Mouse (Mus musculus): ENCODE data around the gene Odc1. TPM values are rescaled to one million over a fixed set of nuclear protein-coding genes. Genes with fewer than 3 reads are reported as not detected.

Odc1 gene
- polyA plus RNA-seq, 1 experiment = 122 TPM

DNA sequence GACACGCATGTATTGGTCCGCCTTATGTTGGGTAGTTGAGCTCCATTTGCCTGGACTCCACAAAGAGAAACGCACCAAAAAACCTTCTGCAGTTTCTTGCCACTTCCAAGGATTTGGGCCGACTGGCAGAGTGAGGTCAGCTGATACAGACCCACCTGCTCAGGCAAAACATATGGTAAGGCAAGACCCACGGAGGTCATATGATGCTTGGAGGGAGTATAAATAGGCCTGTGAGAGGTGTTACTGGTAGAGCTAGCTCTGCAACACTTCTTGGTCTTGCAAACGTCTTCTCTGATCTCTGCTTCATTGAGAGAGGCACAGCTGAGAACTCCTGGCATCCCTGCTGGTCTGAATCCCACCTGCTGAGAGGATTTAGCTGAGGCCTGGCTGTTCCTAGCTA, 36.4 kb downstream of the Odc1 start:
- 81% methylated on average over 6 of the region's 6 CpGs for whole genome bisulfite sequencing

DNA sequence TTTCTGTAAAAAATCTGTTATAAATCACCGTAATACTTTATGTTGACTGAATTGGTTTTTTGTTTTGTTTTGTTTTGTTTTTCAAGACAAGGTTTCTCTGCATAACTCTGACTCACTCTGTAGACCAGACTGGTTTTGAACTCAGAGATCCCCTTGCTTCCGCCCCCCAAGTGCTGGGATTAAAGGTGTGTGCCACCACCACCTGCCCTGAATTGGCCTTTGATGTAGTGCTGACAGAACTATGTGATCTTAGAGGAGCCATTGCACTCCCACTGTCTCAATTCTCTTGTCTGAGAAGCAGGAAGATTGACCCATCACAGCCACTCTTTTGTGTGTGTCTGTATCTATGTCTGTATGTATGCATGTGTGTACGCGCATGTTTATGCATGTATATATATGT, 37.8 kb downstream of the Odc1 start:
- no peak for DNase-seq (ENCODE audit: low read depth, low spot score)
- 94% methylated on average over 4 of the region's 4 CpGs for WGBS

More for the DNA sequence above, 36.4 kb downstream of the Odc1 start:
- DNase-seq (ENCODE audit: low read depth, low spot score) = no peak

DNA sequence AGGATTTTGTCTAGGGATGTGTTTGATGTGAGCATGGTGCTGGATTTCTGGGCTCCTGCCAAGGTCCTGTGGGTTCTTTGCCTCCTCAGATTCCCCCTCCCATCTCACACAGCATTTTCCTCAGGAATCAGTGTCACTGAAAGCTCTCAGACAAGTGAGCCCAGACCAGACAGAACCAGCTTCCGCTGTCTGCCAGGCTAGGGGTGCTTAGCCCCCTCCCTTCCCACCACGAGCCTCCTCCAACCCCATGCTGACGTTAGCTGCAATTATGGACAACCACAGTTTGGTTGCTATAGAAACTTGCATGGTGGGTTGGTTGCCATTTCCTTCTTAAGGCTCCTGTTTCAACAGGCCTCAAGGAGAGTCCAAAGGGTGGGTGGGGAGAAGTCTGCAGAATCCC, 39.3 kb downstream of the Odc1 start:
- no peak for DNase-seq (ENCODE audit: low read depth, low spot score)
- WGBS = 62% methylated on average over 3 of the region's 3 CpGs

DNA sequence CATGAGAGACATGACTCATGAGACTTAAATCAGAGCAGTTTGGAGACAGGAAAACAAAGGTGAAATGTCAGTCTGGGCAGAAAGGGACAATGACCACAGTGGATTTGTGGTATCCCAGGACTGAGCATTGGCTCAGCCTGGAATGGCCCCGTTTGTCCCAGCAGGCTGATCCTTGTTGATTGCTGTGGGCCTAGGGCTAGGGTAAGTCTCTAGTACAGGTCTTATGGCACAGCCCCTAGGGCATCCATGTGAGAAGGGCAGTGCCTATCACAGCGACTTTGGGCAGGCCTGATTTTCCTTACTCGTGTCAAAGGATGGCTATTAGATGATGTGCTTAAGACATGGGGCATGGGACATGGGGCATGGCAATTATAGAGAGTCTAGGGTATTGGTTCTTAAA, 41.4 kb downstream of the Odc1 start:
- no peak for DNase-seq (ENCODE audit: low read depth, low spot score)
- WGBS = 81% methylated on average over 3 of the region's 3 CpGs

DNA sequence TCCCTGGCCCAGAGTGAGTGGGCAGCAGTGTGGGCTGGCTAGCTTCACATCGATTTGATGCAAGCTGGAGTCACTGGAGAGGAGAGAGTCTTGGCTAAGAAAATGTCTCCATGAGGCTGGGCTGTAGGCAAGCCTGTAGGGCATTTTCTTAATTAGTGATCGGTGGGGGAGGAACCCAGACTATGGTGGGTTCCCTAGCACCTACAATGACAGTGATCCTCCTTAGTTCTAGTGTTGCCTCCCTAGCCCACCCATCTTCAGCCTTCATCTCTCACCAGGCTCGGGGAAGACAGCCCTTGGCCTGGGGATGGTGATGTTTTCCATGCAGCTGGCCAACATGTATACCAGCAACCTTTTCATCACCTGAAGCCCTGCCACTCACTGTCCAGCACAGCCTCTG, 43.8 kb downstream of the Odc1 start:
- 89% methylated on average over 3 of the region's 3 CpGs for WGBS
- no peak for DNase-seq (ENCODE audit: low read depth, low spot score)

DNA sequence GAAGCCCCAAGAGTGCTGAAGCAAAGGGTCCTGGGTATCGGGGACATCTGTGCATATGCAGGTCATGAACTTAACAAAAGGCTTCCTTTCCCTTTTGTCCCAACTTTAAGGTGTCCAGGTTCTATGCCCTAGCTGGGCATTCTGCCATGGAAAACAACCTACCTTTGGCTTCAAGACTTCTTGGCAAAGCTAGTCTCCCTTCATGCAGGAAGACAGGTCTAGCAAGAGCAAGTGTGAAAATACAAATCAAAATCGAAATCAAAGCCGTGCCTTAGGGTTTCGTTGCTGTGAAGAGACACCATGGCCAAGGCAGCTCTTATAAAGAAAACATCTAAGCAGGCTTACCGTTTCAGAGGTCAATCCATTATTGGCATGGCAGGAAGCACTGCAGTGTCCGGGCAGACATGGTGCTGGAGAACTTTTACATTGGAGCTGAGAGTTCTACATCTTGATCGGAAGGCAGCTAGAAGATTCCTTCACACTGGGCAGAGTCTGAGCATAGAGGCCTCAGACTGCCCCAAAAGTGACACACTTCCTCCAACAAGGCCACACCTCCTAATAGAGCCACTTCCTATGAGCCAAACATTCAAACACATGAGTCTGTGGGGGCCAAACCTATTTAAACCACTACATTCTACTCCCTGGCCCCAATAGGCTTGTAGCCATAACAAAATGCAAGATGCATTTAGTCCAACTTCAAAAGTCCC, 44.5 kb downstream of the Odc1 start:
- 76% methylated on average over 7 of the region's 7 CpGs for WGBS
- DNase-seq (ENCODE audit: low read depth, low spot score) = no peak

DNA sequence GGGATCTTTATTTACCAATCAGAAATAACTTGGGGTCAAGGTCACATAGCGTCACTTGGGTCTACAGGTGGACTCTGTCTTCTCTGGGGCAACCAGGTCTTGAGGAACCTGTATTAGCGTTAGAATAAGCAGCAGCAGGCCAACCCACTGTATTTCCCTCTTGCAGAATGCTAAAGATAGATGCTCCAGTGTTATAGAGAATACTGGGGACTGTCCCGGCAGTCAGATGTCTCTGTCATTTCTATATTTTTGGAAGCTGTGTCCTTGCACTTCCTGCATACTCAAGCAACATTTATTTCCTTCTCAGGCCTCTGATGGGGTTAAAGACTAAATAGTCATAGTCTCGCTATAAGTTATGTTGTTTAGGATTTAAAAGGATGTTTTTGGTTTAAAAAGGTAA, 46.7 kb downstream of the Odc1 start:
- no peak for DNase-seq (ENCODE audit: low read depth, low spot score)
- 80% methylated on average over 4 of the region's 4 CpGs for WGBS

DNA sequence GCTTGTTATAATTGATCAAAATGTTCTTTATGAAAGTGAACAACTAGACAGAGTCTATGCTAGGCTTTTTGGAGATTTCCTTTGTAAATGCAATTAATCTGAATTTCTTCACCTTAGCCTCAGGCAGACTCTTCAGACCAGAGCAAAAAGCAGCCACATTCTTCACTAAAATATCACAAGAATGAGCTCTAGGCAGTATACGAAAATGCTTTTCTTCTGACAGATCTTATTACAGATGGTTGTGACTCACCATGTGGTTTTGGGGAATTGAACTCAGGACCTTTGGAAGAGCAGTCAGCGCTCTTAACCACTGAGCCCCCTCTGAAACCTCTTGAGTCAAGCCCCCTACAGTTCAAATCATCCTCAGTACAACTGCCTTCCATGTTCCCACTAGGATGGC, 49.4 kb downstream of the Odc1 start:
- no peak for DNase-seq (ENCODE audit: low read depth, low spot score)
- WGBS = 90% methylated on average over 2 of the region's 2 CpGs

DNA sequence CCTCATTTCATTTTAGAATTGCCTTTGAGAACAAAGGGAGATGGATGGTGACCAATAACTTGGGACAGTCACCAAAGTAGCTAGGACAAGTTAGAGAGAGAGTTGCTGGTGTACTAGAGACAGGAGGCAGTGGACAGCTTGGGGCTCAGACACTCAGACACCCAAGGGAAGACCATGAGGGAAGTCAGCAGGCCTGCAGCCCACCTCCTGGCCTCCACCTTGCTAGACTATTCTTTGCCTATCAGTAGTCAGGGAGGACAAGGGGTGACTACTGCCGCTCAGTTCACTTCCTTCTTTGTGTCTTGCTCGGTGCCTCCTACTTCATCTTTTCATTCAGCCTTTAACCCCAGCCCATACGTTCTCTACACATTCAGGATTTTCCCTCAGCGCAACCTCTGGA, 50.1 kb downstream of the Odc1 start:
- DNase-seq (ENCODE audit: low read depth, low spot score) = no peak
- 47% methylated on average over 4 of the region's 4 CpGs for WGBS

DNA sequence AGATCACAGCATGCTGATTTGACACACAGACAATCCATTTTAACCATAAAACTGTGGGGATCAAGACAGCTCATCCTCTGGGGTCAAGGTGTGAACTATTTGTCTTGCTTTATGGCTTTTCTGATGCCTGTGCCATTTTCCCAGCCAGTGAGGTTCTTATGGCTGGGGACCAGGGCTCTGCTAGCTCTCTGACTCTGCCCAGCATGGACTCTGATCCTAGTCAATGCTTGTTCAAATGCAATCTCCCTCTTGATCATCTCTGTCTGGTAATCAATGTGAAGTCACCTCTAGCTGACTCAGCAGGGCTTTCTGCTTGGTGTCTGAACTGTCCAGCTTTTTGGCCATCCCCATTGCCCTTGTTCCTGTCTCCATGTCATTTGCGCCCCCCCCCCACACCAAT, 50.6 kb downstream of the Odc1 start:
- WGBS = 100% methylated on average over 1 of the region's 1 CpGs
- DNase-seq (ENCODE audit: low read depth, low spot score) = no peak

Other genes starting within 250 kb of the Odc1 start
- gene Atp6v1c2, start 215.4 kb upstream of the Odc1 start, polyA plus RNA-seq (2012; rRNA removed) = 0.10 TPM in 1 of 2 replicates, not detected in the other
- 2.8 TPM in 2 replicates for gene Nol10, start 196.3 kb upstream of the Odc1 start, polyA plus RNA-seq (2012; rRNA removed)
- gene Hpcal1, start 146.1 kb downstream of the Odc1 start, polyA plus RNA-seq (2012; rRNA removed) = 86.2 and 86.6 TPM in 2 replicates